Mouse (Mus musculus): Measurements from ENCODE around the gene Mybpc1. TPM values are rescaled to one million over a fixed set of nuclear protein-coding genes. Genes with fewer than 3 reads are reported as not detected.
"Not testable (repeated sequence)": the region's sequence is repeated elsewhere in the genome, so short reads cannot be mapped to it uniquely, and the experiment has no call there.

Mybpc1 gene
- total RNA-seq, 2 experiments from 2014 or later: not detected

DNA sequence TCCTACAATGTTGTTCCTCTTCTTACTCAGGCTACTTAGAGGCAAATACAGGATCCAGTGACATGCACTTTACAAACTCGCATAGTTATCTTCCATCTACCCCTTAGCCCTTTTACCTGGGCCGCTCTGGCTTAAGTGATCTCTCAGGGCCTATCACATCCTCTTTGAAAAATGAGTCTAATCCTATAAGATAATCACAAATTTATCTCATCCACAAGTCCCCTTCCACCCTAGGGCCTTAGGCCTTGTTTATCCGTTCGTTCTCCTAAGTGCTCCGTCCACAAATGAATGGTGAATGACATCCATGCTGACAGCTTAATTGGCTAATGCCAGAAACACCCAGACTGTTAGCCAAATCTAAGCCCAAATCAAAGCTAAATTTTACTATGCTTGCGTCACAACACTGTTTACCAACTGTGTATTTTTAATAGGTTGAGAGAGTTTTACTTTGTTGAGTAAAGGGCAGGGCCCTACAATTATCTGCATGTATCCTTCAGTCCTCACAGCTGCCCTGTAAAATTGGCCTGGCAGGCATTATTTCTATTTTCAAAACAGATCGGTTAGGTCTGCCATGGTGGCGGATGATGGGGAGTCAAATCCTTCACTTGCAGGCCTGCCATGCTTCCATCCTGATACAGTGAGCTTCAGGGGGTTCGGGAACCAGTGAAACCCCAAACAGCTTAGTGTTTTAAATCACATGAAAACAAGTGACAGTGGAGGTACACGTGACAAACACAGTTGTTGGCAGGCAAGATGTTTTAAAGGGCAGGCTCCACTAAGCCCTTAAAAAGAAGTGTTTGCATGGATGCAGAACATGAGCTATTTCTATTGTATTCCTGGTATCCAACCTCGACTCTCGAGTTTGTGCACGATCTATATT, 102.8 kb downstream of the Mybpc1 start:
- no peak for ATAC-seq (replicated peaks; ENCODE audit: low FRiP score, low TSS enrichment, poor library complexity, severe bottlenecking)

DNA sequence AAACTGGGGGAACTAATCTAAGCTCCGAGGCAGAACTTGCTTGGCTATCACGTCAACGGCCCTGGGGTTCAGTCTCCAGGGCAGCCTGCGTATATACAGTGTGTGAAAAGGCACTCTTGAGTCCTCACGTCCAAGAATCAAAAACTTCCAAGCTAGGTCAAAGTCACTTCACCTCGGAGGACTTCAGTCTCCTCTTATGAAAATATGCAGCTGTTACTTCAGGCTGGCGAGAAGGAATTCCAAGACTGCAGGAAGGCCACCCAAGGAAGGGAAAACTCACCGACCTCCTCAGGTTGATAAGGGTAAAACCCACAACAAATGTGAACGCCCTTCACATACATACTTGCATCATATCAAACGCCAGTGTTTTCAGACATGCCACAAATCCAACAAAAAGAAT, 103.6 kb downstream of the Mybpc1 start:
- no peak for ATAC-seq (replicated peaks; ENCODE audit: low FRiP score, low TSS enrichment, poor library complexity, severe bottlenecking)

DNA sequence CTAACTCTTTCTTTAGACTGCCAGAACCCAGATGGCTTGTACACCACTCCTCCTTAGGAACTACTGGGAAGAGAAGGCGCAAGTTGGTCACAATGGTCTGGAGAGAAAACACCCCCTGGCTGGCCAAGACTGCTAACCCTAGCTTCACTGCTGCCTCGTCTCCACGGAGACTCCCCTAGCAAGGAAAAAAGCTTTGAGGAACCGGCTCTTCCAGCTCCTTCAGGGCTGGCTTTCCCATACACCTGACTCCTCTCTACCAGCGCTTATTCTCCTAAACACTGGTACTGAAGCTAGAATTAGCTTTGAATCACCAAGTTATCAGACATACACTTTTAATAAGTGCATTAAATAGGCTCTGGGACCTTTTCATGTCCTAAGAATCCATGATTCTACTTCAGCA, 105.0 kb downstream of the Mybpc1 start:
- ATAC-seq (replicated peaks; ENCODE audit: low FRiP score, low TSS enrichment, poor library complexity, severe bottlenecking): no peak

DNA sequence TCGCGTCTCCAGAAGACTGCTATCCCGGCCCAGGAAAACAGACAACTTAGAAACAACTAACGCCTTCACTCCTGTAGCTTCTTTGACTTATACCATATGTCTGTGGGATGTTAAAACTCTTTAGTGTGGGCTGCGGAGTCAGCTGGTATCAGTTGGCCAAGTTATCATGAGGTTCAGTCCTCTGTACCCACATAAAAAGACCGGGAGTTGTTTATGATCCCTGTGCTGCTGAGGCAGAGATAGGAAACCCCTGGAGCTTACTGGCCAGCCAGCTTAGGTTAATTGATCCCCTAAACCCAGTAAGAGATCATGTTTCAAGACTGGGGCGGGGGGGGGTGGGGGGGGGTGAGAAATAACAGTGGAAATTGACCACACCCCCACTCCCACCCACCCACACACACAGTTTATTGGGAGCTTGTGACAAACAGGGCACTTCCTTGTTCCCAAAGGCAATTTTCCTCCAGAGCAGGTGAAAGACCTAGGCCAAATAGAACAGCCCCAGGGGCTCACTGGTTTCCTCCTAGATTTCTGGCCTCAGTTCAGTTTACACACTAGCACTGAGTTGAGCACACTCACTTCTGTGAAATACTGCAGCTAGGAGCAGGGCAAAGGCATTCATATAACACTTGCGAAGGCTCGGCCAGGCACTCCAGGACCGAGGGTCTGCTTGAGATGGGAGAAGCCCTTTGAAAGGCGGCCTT, 107.9 kb downstream of the Mybpc1 start:
- no peak for ATAC-seq (replicated peaks; ENCODE audit: low FRiP score, low TSS enrichment, poor library complexity, severe bottlenecking)

DNA sequence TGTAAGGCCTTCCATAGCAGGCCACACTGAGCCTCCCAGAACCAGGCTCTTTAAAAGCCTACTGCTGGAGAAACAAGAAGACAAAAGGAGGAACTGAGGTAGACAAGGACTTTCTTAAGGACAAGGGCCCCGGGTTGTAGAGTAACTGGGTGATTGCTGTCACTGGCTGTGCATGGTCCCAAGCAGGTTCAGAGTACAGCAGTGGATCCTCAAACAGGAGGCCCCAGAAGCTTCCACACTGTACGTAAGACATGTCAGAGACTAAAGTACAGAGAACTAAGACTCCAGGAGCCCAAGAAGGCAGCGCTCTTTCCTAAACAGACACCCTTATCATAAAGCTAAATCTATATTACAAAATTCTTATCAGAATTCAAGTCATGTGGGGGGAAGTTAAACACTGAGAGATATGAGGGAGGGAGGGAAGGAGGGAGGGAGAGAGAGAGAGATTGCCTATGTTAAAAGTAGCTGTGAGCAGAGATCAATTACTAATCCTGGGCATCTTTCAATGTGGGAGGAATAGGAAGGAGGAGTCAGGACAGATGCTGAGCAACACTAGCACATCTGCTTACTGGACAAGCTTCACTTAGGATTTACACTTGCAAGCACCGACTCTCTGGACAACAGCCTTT, 109.9 kb downstream of the Mybpc1 start:
- ATAC-seq (replicated peaks; ENCODE audit: low FRiP score, low TSS enrichment, poor library complexity, severe bottlenecking): no peak

DNA sequence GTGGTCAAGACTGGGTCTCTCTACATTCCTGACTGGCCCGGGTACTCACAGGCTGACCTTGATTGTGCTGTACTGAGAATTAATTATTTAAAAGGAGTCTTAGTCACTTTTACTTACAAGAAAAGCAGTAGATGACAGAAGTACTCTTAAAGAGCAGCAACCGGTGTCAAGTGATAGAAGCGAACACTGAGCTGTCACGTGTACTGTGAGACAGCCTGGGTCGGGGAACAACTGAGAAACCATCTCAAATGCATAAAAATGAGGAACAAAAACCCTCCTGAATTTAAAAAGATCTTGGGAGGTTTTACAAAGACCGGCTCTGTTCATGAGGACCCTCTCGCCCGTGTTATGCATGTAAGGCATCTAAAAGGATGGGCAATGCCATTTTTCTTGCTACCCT, 112.3 kb downstream of the Mybpc1 start:
- ATAC-seq (replicated peaks; ENCODE audit: low FRiP score, low TSS enrichment, poor library complexity, severe bottlenecking): no peak

DNA sequence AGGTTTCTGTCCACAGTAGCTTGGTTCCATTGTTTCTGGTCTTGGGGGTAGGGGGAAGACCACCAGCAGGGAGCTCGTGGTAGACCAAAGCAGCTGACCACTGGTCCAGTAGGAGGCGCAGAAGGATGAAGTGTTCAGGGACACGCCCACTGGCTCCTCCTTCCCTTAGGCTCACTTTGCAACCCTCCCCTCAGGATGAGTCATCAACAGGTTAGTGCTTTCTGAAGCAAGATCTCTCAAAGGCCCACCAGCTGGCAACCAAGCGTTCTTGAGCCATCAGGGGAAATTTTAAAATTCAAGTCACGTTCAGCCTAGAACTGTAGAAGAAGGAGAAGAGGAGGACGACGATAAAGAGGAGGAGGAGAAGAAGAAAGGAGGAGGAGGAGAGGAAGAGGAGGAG, 113.3 kb downstream of the Mybpc1 start:
- no peak for ATAC-seq (replicated peaks; ENCODE audit: low FRiP score, low TSS enrichment, poor library complexity, severe bottlenecking)

DNA sequence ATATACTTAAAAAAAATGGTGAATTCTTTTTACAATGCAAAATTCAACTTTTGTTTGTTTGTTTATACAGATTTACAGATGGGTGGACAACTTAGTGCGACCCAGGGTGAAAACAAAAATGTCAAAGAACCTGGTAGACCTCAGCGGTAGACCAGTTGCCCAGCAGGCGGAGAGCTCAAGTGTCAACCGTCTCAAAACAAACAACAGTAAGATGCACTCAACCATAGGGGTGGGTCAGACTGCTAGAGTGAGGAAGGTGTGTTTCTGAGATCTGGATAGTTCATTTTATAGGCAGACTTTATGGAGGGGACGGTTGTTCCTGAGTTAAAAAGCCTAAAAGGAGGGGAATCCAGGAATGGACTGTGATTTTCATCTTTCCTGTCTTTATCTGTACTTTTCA, 116.3 kb downstream of the Mybpc1 start:
- no peak for ATAC-seq (replicated peaks; ENCODE audit: low FRiP score, low TSS enrichment, poor library complexity, severe bottlenecking)

DNA sequence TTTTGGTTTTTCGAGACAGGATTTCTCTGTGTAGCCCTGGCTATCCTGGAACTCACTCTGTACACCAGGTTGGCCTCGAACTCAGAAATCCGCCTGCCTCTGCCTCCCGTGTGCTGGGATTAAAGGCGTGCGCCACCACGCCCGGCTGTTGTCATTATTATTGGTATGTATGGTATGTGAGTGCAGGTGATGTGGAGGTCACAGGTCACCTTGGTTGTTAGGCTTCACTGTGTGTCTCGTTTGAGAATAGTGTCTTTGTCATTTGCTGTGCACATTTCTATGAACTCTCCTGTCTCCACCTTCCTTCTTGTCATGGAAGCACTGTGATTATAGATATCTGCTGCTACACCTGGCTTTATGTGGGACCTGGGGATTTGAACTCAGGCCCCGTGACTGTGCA, 122.1 kb downstream of the Mybpc1 start:
- ATAC-seq (replicated peaks; ENCODE audit: low FRiP score, low TSS enrichment, poor library complexity, severe bottlenecking): not testable (repeated sequence)

Other genes with a start within 250 kb of the Mybpc1 start
- not detected in 2 replicates for gene Dram1, start 226.1 kb downstream of the Mybpc1 start, total RNA-seq (2014; fragmentation: Nextera tagmentation)
- gene Dram1, start 226.1 kb downstream of the Mybpc1 start, total RNA-seq (2017): 0.76 and 0.80 TPM in 2 replicates
- 37.1 and 44.4 TPM in 2 replicates for gene Gnptab, start 226.0 kb downstream of the Mybpc1 start, total RNA-seq (2014; fragmentation: Nextera tagmentation)
- gene Gnptab, start 226.0 kb downstream of the Mybpc1 start, total RNA-seq (2017): 39.3 and 45.2 TPM in 2 replicates
- gene Sycp3, start 145.6 kb downstream of the Mybpc1 start, total RNA-seq (2014; fragmentation: Nextera tagmentation): 1.4 TPM in 1 of 2 replicates, not detected in the other
- gene Sycp3, start 145.6 kb downstream of the Mybpc1 start, total RNA-seq (2017): not detected in 2 replicates
- gene Chpt1, start 101.1 kb downstream of the Mybpc1 start, total RNA-seq (2014; fragmentation: Nextera tagmentation): 6.9 and 7.5 TPM in 2 replicates
- 2.9 and 7.7 TPM in 2 replicates for gene Chpt1, start 101.1 kb downstream of the Mybpc1 start, total RNA-seq (2017)
- gene Spic, start 79.9 kb upstream of the Mybpc1 start, total RNA-seq (2014; fragmentation: Nextera tagmentation): 1.5 TPM in 1 of 2 replicates, not detected in the other
- gene Spic, start 79.9 kb upstream of the Mybpc1 start, total RNA-seq (2017): 0.61 TPM in 1 of 2 replicates, not detected in the other
- 36.5 and 51.3 TPM in 2 replicates for gene Arl1, start 125.7 kb upstream of the Mybpc1 start, total RNA-seq (2014; fragmentation: Nextera tagmentation)
- 89.4 and 91.0 TPM in 2 replicates for gene Arl1, start 125.7 kb upstream of the Mybpc1 start, total RNA-seq (2017)
- gene Utp20, start 221.7 kb upstream of the Mybpc1 start, total RNA-seq (2014; fragmentation: Nextera tagmentation): 55.4 and 72.5 TPM in 2 replicates
- 45.1 and 53.7 TPM in 2 replicates for gene Utp20, start 221.7 kb upstream of the Mybpc1 start, total RNA-seq (2017)